Mouse (Mus musculus) myocyte (in vitro differentiated cells): ENCODE data around the gene Farp1. TPM values are rescaled to one million over a fixed set of nuclear protein-coding genes. Genes with fewer than 3 reads are reported as not detected.

Experiments used
- H3K27me3 ChIP-seq: one replicate; pipeline ENCODE4 v1.6.1; 2011; ENCODE audit not compliant: control insufficient read depth, insufficient read depth, insufficient read length
- H3K36me3 ChIP-seq: one replicate; pipeline ENCODE4 v1.6.1; 2011; ENCODE audit not compliant: control insufficient read depth, insufficient read depth
- H3K4me2 ChIP-seq: one replicate; pipeline ENCODE4 v1.6.1; 2011; ENCODE audit warnings: low read depth, control low read depth
- H3K4me3 ChIP-seq: one replicate; pipeline ENCODE4 v1.5.1; 2011; ENCODE audit warnings: mild to moderate bottlenecking, control low read depth, moderate library complexity
- H3K79me2 ChIP-seq: one replicate; pipeline ENCODE4 v1.6.1; 2011; ENCODE audit not compliant: control insufficient read depth, insufficient read depth
- H3ac ChIP-seq: one replicate; pipeline ENCODE4 v1.6.1; 2011; ENCODE audit not compliant: control insufficient read depth, insufficient read length
- CEBPB ChIP-seq: IDR thresholded peaks from 2 replicates; pipeline ENCODE4 v1.6.1; 2011; ENCODE audit warnings: mild to moderate bottlenecking, moderate library complexity; ENCODE audit not compliant: poor library complexity, insufficient read depth, severe bottlenecking
- E2F4 ChIP-seq: IDR thresholded peaks from one replicate; pipeline ENCODE4 v1.6.1; 2011; ENCODE audit warnings: mild to moderate bottlenecking, control low read depth, moderate library complexity; ENCODE audit not compliant: insufficient read depth
- MAX ChIP-seq: IDR thresholded peaks from one replicate; pipeline ENCODE4 v1.6.1; 2011; ENCODE audit warnings: low read depth, mild to moderate bottlenecking, control low read depth
- MYOD1 ChIP-seq, 3 experiments: IDR thresholded peaks; one replicate each; pipeline ENCODE4 v1.6.1; 2011; ENCODE audit warnings: control low read depth in 2 of 3, low read depth in 2 of 3, mild to moderate bottlenecking in 2 of 3, moderate library complexity in 1 of 3; ENCODE audit not compliant: insufficient read length in 2 of 3, control insufficient read depth in 1 of 3
- MYOG ChIP-seq, 3 experiments: IDR thresholded peaks; one replicate each; pipeline ENCODE4 v1.6.1; 2011; ENCODE audit warnings: control low read depth in 2 of 3, low read depth in 2 of 3, mild to moderate bottlenecking in 2 of 3; ENCODE audit not compliant: insufficient read length in 2 of 3, control insufficient read depth in 1 of 3, insufficient read depth in 1 of 3
- POLR2A ChIP-seq: IDR thresholded peaks from one replicate; pipeline ENCODE4 v1.6.1; 2011; ENCODE audit warnings: low read depth, mild to moderate bottlenecking, control low read depth, moderate library complexity; ENCODE audit not compliant: insufficient read length
- POLR2AphosphoS2 ChIP-seq: IDR thresholded peaks from one replicate; pipeline ENCODE4 v1.6.1; 2011; ENCODE audit warnings: low read depth, control low read depth; ENCODE audit not compliant: insufficient read length
- REST ChIP-seq: IDR thresholded peaks from one replicate; pipeline ENCODE4 v1.6.1; 2011; ENCODE audit warnings: mild to moderate bottlenecking, control low read depth, moderate library complexity; ENCODE audit not compliant: insufficient read depth, insufficient read length
- SRF ChIP-seq: IDR thresholded peaks from one replicate; pipeline ENCODE4 v1.6.1; 2011; ENCODE audit warnings: low read depth; ENCODE audit not compliant: control insufficient read depth, insufficient read length
- TCF12 ChIP-seq: IDR thresholded peaks from one replicate; pipeline ENCODE4 v1.6.1; 2011; ENCODE audit warnings: mild to moderate bottlenecking, control low read depth; ENCODE audit not compliant: poor library complexity, insufficient read depth, severe bottlenecking
- TCF3 ChIP-seq: IDR thresholded peaks from one replicate; pipeline ENCODE4 v1.6.1; 2011; ENCODE audit warnings: low read depth, control low read depth; ENCODE audit not compliant: insufficient read length
- USF1 ChIP-seq: IDR thresholded peaks from one replicate; pipeline ENCODE4 v1.6.1; 2011; ENCODE audit warnings: low read depth, mild to moderate bottlenecking, control low read depth, moderate library complexity
- polyA plus RNA-seq: library from polyadenylated mRNA; unstranded; fragments of >200 nt; fragmentation: generic; extraction: Trizol; gene quantifications from one replicate; pipeline ENCODE4 v1.2.1, GENCODE M21; 2012; ENCODE audit warnings: missing spikeins

Gene Farp1
- polyA plus RNA-seq, 1 experiment = 29.7 TPM

DNA sequence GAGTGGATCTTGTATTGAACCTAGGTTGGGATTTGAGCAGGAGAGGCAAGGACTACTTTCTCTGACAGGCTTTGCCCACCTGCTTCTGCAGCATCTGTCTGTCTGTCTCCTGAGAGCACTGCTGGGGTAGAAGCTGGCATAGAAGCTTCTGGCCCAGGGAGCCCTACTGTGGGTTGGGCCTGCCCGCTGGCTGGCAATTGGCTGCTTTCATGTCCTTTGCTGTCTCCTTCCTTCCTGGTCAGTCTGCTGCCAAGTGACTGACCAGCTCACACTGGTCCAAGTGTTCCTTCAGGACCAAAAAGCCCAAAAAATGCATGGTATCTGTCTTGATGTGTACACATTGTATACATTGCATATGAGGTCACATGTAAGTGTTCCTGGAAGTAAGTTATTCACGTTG lies 228.9 kb downstream of the Farp1 start:
- Histone ChIP-seq H3K36me3 (peaks cover 19% of the 10 kb centered on the region), H3K79me2 (no peaks in the 10 kb centered on the region), H3ac (no peak overlapping the region), H3K4me2 (no peak overlapping the region), H3K27me3 (no peaks in the 10 kb centered on the region), H3K4me3 (no peak overlapping the region)
- no peak for TF ChIP-seq TCF12
- TF ChIP-seq E2F4 = no peak
- TF ChIP-seq TCF3 = no peak
- no peak for TF ChIP-seq USF1
- TF ChIP-seq MYOD1 (IDR thresholded peaks at IDR 0.05; ENCODE audit: control insufficient read depth in 1 of 3, insufficient read length in 2 of 3, low read depth in 2 of 3) = no peak
- no peak for TF ChIP-seq MAX
- no peak for TF ChIP-seq MYOG (IDR thresholded peaks at IDR 0.05; ENCODE audit: control insufficient read depth in 1 of 3, insufficient read depth in 1 of 3, insufficient read length in 2 of 3, low read depth in 2 of 3)

DNA sequence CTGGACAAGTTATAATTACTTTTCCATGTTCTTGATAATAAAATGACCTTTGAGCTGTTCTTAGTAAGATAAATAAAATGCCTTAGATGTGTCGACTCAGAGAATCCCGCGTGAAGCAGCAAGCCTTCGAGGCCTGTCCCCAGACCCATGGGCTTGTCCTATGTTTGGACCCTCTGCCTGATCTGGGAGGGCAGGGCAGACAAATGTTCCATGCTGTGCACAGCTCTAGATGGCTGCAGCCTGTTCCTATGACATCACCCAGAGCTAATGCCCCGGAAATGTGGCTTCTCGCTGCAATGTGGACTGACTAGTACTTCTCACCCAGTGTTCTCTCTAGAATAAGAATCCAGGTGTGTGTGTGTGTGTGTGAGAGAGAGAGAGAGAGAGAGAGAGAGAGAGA lies 229.5 kb downstream of the Farp1 start:
- H3K79me2 ChIP-seq = no peaks in the 10 kb centered on the region
- no peak overlapping the region for H3K4me3 ChIP-seq
- no peak overlapping the region for H3K4me2 ChIP-seq
- H3K36me3 ChIP-seq = peaks cover 15% of the 10 kb centered on the region
- no peak for TF ChIP-seq MAX
- TF ChIP-seq POLR2AphosphoS2 = no peak
- TF ChIP-seq REST = no peak
- no peak for TF ChIP-seq USF1
- TF ChIP-seq SRF = no peak
- no peak for TF ChIP-seq MYOD1 (IDR thresholded peaks at IDR 0.05; ENCODE audit: control insufficient read depth in 1 of 3, insufficient read length in 2 of 3, low read depth in 2 of 3)
- TF ChIP-seq CEBPB = no peak
- TF ChIP-seq MYOG (IDR thresholded peaks at IDR 0.05; ENCODE audit: control insufficient read depth in 1 of 3, insufficient read depth in 1 of 3, insufficient read length in 2 of 3, low read depth in 2 of 3) = no peak
- TF ChIP-seq TCF3 = no peak
- no peak for TF ChIP-seq E2F4
- TF ChIP-seq TCF12 = no peak
- no peak for TF ChIP-seq POLR2A
- no peak overlapping the region for H3ac ChIP-seq
- H3K27me3 ChIP-seq = no peaks in the 10 kb centered on the region

DNA sequence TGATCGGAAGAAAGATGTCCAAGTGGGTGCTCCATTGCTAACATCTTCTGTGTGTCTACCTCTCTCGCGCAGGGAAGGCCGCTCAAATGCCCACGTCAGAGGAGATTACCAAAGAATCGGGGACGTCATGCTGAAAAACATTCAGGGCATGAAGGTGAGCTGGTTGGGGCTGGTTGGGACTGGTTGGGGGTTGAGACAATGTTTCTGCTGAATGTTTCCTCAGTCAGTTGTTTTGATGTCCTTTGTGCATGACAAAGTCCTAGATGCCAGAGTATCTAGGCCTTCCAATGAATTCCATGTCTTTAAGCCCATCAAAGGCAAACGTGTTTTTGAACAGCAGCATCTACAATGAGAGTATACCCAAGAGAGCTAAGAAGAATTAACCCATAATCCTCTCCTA lies 232.8 kb downstream of the Farp1 start:
- H3ac ChIP-seq = no peak overlapping the region
- H3K4me2 ChIP-seq = no peak overlapping the region
- H3K27me3 ChIP-seq = no peaks in the 10 kb centered on the region
- H3K79me2 ChIP-seq = no peaks in the 10 kb centered on the region
- TF ChIP-seq POLR2AphosphoS2 (no peak), POLR2A (no peak), USF1 (no peak), SRF (no peak)
- peaks cover 15% of the 10 kb centered on the region for H3K36me3 ChIP-seq
- H3K4me3 ChIP-seq = no peak overlapping the region

DNA sequence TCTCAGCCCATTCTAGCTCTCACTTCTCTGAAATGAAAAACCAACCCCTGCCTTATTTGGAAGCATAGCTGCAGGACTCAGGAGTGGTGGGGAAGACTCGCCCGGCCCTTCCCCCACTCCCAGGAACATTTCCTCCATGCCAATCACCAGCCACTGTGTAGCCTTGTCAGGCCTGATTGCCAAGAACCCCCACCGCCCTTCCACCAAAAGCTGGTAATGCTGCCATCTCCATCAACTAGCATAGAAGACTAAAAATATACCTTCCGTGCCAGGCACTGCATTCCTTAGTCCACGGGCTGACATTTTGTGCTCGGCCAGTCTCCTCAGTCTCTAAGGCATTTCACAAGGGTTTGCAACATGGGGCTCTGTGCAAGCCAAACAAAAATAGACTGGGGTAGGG lies 235.5 kb downstream of the Farp1 start:
- peaks cover 15% of the 10 kb centered on the region for H3K36me3 ChIP-seq
- H3K4me3 ChIP-seq = no peak overlapping the region
- H3K27me3 ChIP-seq = no peaks in the 10 kb centered on the region
- TF ChIP-seq MYOG (IDR thresholded peaks at IDR 0.05; ENCODE audit: control insufficient read depth in 1 of 3, insufficient read depth in 1 of 3, insufficient read length in 2 of 3, low read depth in 2 of 3) = no peak
- no peak for TF ChIP-seq POLR2A
- TF ChIP-seq SRF = no peak
- no peak for TF ChIP-seq REST
- no peak for TF ChIP-seq CEBPB
- TF ChIP-seq MYOD1 (IDR thresholded peaks at IDR 0.05; ENCODE audit: control insufficient read depth in 1 of 3, insufficient read length in 2 of 3, low read depth in 2 of 3) = no peak
- TF ChIP-seq USF1 = no peak
- TF ChIP-seq E2F4 = no peak
- H3K79me2 ChIP-seq = no peaks in the 10 kb centered on the region
- no peak overlapping the region for H3ac ChIP-seq
- no peak overlapping the region for H3K4me2 ChIP-seq

DNA sequence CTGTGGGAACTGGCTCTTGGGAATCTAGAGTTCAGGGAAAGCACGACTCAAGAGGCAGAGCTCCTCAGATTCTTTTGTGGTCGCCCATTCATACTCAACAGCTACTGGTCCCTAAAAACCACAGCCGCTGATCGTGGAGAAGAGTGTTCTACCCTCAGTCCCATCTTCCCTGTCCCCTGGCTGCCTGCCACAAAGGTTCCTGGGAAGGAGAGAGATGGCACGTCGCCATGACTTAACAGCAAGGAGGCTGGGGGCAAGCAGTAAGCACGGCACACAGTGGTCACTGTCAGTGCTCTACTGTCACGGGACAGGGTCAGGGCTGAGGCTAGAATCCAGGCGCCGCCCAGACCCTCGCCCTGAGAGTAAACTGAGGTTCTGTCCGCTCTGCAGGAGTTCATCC lies 240.0 kb downstream of the Farp1 start:
- no peaks in the 10 kb centered on the region for H3K27me3 ChIP-seq
- H3K4me2 ChIP-seq = no peak overlapping the region
- TF ChIP-seq MAX (no peak), REST (no peak), MYOD1 (IDR thresholded peaks at IDR 0.05; ENCODE audit: control insufficient read depth in 1 of 3, insufficient read length in 2 of 3, low read depth in 2 of 3) (no peak), SRF (no peak), TCF12 (no peak), POLR2A (no peak), CEBPB (no peak), MYOG (IDR thresholded peaks at IDR 0.05; ENCODE audit: control insufficient read depth in 1 of 3, insufficient read depth in 1 of 3, insufficient read length in 2 of 3, low read depth in 2 of 3) (no peak), POLR2AphosphoS2 (no peak), TCF3 (no peak), USF1 (no peak), E2F4 (no peak)
- no peak overlapping the region for H3K4me3 ChIP-seq
- no peak overlapping the region for H3ac ChIP-seq
- peaks cover 5% of the 10 kb centered on the region for H3K36me3 ChIP-seq
- H3K79me2 ChIP-seq = no peaks in the 10 kb centered on the region
